In genomic region chr13:98771484-98771883, GRCm38 (mm10) we compare ENCODE assay signal across 15 mouse cellular contexts.
"Had no signal": no experiment of that assay in that cellular context is flagged by ENCODE, and none has a peak within 500 bp of the region (broad histone marks: within the 10 kb centered on the region; RNA-seq: fewer than 3 reads in every experiment).

No protein-coding gene starts in this region.

- H3K27ac ChIP-seq: neural tube, embryonic 13.5 days; neural tube, embryonic 15.5 days; stomach, embryonic 15.5 days; stomach, postnatal 0 days had no signal

- H3K4me2 ChIP-seq: neural tube, embryonic 13.5 days; neural tube, embryonic 15.5 days; stomach, embryonic 15.5 days had no signal

- H3K9me3 ChIP-seq: neural tube, embryonic 13.5 days; neural tube, embryonic 15.5 days; stomach, embryonic 15.5 days had no signal

- H3K9ac ChIP-seq: neural tube, embryonic 13.5 days; neural tube, embryonic 15.5 days; stomach, embryonic 15.5 days had no signal

- H3K4me1 ChIP-seq: stomach, embryonic 15.5 days had no signal

- DNase-seq: retina, postnatal 1 day; right cerebral cortex, adult 18-20 months; right cerebral cortex, postnatal 14 days; right cerebral cortex, postnatal 25 days; spleen, adult 18-20 months; thymus, adult 18-20 months; thymus, adult 2 months; thymus, postnatal 14 days; thymus, postnatal 25 days; thymus, postnatal 36 days; thymus, postnatal 4 days had no signal

- H3K4me3 ChIP-seq: neural tube, embryonic 13.5 days; neural tube, embryonic 15.5 days; stomach, embryonic 15.5 days had no signal

- H3K27me3 ChIP-seq: neural tube, embryonic 13.5 days; neural tube, embryonic 15.5 days; stomach, embryonic 15.5 days had no signal
